Mouse (Mus musculus) forebrain, embryonic 10.5 days (tissue): ENCODE data around the gene Kcnk12. TPM values are rescaled to one million over a fixed set of nuclear protein-coding genes. Genes with fewer than 3 reads are reported as not detected.

Experiments used
- DNase-seq: peaks from one replicate; pipeline ENCODE4 v3.0.0-alpha.2; 2017; ENCODE audit warnings: low spot score; ENCODE audit errors: extremely low spot score
- H3K27ac ChIP-seq: fragments of 300-500 bp; sonication (generic); 2 replicates; pipeline ENCODE4 v1.5.1; 2016; ENCODE audit warnings: mild to moderate bottlenecking
- H3K27me3 ChIP-seq: fragments of 300-500 bp; sonication (generic); 2 replicates; pipeline ENCODE4 v1.6.1; 2016; ENCODE audit warnings: mild to moderate bottlenecking; ENCODE audit not compliant: poor library complexity, severe bottlenecking
- H3K36me3 ChIP-seq: fragments of 300-500 bp; sonication (generic); replicated peaks from 2 replicates; pipeline ENCODE4 v1.6.1; 2016; ENCODE audit warnings: mild to moderate bottlenecking, moderate library complexity
- H3K4me1 ChIP-seq: fragments of 300-500 bp; sonication (generic); 2 replicates; pipeline ENCODE4 v1.6.1; 2016
- H3K4me3 ChIP-seq: fragments of 300-500 bp; sonication (generic); 2 replicates; pipeline ENCODE4 v1.5.1; 2016; ENCODE audit warnings: mild to moderate bottlenecking, moderate library complexity
- H3K9me3 ChIP-seq: fragments of 300-500 bp; sonication (generic); 2 replicates; pipeline ENCODE4 v1.6.1; 2016; ENCODE audit warnings: mild to moderate bottlenecking, moderate library complexity
- WGBS: fragments of 180-500 bp; shearing (Covaris S2); methylation state at CpG from one replicate; pipeline ENCODE4 v1.1.7; 2016; 5-methylcytosine and 5-hydroxymethylcytosine counted together
- polyA plus RNA-seq: library from polyadenylated mRNA; unstranded; fragments of >200 nt; fragmentation: Nextera tagmentation; extraction: Ambion mirVana; gene quantifications from 2 replicates; pipeline ENCODE4 v1.2.1, GENCODE M21; 2016

Gene Kcnk12
- polyA plus RNA-seq, 1 experiment from 2014 or later, result 0.07 TPM

DNA sequence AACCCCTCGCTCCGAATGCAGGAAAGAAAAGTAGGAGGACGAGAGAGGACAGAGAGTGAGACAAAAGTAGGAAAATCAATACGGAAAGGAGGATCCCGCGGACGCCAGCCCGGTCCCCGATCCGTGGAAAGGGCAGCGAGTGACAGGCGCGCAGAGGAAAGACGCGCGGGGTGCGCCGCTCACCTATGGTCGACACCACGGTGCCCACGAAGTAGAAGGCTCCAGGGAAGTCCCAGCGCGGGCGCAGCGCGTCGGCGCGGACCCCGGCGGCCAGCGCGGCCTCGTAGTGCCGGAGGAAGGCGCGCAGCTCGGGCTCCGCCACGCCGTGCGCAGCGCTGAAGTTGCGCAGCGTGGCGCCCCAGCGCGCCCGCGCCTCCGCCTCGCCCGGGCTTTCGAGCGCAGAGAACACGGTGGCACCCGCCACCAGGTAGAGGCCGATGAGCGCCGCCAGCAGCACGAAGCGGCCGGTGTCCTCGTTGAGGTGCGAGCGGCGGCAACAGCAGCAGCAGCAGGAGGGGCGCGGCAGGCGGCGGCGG, 845 bp downstream of the Kcnk12 start:
- no peaks in the 10 kb centered on the region for H3K36me3 ChIP-seq
- H3K9me3 ChIP-seq, result no peaks in the 10 kb centered on the region
- peaks cover 87% of the 10 kb centered on the region for H3K27me3 ChIP-seq
- H3K4me1 ChIP-seq, result peaks cover 25% of the 10 kb centered on the region
- DNase-seq, result peak; percentile 20
- no peak overlapping the region for H3K27ac ChIP-seq
- peak overlapping the region; percentile 57 for H3K4me3 ChIP-seq
- under 1% methylated on average over 72 of the region's 72 CpGs for WGBS

DNA sequence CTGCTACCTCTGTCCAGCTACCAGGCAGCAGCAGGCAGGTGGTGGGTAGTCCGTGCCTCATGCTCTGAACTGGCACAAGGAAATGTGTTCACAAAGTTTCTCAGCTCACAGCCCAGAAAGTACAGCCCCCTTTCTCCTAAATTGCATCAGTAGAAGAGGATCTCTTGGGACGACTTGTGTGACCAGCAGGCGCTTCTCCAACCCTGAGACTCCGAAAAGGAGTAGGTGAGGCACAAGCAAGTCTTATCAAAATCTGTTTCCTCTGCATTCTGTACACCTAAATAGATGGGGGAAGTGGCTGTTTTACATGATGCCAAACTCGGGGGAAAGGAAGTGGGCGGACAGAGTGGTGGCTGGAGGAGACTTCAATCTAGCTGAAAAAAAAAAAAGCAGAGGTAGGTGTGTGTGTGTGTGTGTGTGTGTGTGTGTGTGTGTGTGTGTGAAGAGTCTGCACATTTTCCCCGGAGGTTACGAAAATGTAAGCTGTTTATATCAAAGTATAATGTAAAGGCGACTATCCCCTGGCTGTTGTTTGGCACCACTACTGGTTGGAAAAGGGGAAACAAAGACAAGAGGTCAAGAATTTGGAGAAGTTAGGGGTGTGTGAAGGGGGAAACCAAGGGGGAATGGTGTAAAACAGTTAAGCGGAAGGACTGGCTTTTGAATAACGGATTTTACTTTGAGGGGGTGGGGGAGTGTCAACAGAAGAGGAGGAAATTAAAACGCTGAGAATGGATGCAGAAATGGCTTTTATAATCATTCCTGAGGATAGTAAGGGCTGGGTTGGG, 1.7 kb downstream of the Kcnk12 start:
- Histone ChIP-seq H3K27ac (no peak overlapping the region), H3K36me3 (no peaks in the 10 kb centered on the region), H3K4me1 (peaks cover 25% of the 10 kb centered on the region), H3K9me3 (no peaks in the 10 kb centered on the region), H3K4me3 (peak overlapping the region; percentile 57), H3K27me3 (peaks cover 81% of the 10 kb centered on the region)
- WGBS, result 24% methylated on average over 12 of the region's 12 CpGs
- no peak for DNase-seq

DNA sequence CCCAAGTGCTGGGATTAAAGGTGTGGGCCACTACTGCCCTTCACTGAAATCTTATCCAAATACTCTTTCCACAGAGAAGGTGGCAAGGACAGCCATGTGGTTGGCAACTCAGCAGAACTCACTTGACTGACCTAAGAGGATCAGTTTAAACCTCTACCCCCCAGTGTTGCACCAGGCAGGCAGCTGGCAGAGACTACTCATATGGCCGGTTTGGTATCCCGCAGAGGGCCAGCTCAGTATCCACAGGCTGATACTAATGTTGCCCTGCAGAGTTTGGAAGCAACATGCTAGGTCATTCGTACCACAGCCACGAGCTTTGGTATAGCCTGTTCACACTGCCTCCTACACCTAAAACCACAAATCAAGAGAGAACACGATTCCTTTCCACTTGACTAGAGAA, 3.0 kb downstream of the Kcnk12 start:
- Histone ChIP-seq H3K27ac (no peak overlapping the region), H3K4me1 (peaks cover 25% of the 10 kb centered on the region), H3K27me3 (peaks cover 69% of the 10 kb centered on the region), H3K36me3 (no peaks in the 10 kb centered on the region), H3K4me3 (no peak overlapping the region), H3K9me3 (no peaks in the 10 kb centered on the region)
- no peak for DNase-seq
- WGBS, result 82% methylated on average over 5 of the region's 5 CpGs

DNA sequence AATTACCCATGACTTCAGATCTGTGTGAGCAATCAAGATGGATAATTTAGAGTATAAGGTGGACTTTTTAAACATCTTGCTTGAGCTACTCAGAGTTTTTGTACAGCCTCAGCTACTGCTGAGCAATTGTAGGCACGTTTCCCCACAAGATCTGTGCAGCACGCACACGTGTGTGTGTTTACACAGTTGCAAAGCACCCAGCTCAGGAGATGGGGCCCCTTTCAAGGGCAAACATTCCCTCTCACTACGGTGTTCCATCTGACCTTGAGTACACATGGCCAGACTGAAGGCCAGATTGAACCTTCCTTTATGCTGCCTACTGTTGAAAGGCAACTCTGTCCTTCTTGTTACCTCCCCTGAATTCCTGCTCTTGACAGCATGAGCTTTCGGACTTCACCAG, 4.5 kb downstream of the Kcnk12 start:
- no peak overlapping the region for H3K4me3 ChIP-seq
- H3K9me3 ChIP-seq, result no peaks in the 10 kb centered on the region
- H3K27me3 ChIP-seq, result peaks cover 54% of the 10 kb centered on the region
- WGBS, result 88% methylated on average over 5 of the region's 5 CpGs
- peak; percentile 7 for DNase-seq
- peaks cover 20% of the 10 kb centered on the region for H3K4me1 ChIP-seq
- H3K27ac ChIP-seq, result no peak overlapping the region
- no peaks in the 10 kb centered on the region for H3K36me3 ChIP-seq

DNA sequence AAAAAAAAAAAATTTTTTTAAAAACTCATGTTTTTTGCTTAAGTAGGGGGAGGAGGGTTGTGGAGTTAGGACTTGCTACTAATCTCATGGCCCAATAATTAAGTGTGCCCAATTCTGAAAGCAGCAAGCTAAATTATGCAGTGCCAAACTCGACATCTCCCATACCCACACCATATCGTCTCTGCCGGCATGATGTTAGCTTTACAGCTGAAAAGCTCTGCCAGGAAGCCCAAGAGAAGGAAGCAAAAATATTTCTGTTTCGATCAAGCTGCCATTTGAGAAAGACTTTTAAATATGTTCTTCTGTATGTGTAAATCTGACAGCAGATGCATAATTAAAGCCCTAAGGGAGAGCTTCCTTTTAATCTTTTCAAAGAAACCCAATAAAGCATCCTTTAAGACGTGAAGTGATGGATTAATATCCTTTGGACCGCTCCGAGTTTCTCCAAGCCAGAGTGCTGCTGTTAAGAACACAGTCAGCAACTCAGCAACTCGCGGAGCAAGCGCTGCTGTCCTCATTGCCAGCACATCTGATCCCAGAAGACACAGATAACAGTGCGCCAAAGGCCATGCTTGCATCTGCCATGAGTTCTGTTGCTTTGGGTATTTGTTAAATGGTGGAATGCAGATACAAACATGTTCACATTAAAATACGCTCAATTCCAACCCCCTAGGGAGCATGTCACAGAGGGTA, 5.0 kb downstream of the Kcnk12 start:
- H3K4me3 ChIP-seq, result no peak overlapping the region
- WGBS, result 83% methylated on average over 12 of the region's 12 CpGs
- H3K36me3 ChIP-seq, result no peaks in the 10 kb centered on the region
- no peak overlapping the region for H3K27ac ChIP-seq
- H3K27me3 ChIP-seq, result peaks cover 49% of the 10 kb centered on the region
- peak; percentile 11 for DNase-seq
- no peaks in the 10 kb centered on the region for H3K9me3 ChIP-seq
- H3K4me1 ChIP-seq, result peaks cover 14% of the 10 kb centered on the region

DNA sequence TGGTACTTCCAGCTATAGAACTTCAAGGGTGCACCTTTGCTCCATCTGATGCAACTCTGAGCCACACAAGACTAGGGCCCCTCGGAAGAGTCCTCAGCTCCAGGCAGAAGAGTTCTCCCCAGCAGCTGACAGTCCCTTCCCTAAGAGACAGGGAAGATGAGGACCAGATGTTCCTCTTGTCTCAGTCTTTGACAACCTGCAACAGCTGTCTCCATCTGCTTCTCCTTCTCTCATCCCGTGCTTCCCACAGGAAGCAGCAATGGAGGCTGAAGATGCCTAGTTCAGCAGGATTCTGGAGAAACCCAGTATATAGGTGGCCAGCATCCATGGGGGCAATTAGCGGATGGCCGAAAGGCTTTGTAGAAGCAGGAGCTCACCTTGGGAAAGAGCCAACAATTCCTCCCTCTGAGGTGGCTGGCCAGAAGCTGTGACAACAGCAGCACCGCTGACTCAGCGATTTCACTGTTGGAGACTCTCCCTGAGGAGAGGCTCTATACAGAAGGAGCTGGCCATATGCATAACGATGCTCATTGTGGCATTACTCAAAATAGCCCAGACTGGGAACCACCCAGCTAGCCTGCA, 6.2 kb downstream of the Kcnk12 start:
- no peak for DNase-seq
- WGBS, result 84% methylated on average over 7 of the region's 7 CpGs
- no peak overlapping the region for H3K27ac ChIP-seq
- H3K4me3 ChIP-seq, result no peak overlapping the region
- H3K4me1 ChIP-seq, result peaks cover 3% of the 10 kb centered on the region
- H3K9me3 ChIP-seq, result no peaks in the 10 kb centered on the region
- peaks cover 37% of the 10 kb centered on the region for H3K27me3 ChIP-seq
- H3K36me3 ChIP-seq, result no peaks in the 10 kb centered on the region

DNA sequence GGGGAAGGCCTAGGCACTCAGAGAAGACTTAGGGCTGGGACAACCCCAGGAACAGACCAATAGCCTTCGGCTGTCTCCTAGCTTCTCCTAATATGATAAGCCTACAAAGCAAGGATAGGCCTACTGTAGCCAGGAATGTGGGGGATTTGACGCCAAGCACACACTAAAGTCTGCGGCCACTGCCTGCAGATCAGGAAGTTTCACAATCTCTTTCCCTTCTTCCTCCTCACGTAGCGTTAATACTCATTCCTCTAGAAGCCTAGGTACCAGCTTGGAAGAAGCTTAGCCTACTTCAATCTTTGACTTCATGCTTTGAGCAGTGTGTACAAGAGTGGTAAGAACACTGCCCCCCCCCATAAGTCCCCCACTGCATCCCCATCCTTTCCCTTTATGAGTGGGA, 7.1 kb downstream of the Kcnk12 start:
- Histone ChIP-seq H3K27me3 (peaks cover 28% of the 10 kb centered on the region), H3K4me3 (no peak overlapping the region), H3K9me3 (no peaks in the 10 kb centered on the region), H3K4me1 (no peaks in the 10 kb centered on the region), H3K36me3 (no peaks in the 10 kb centered on the region), H3K27ac (no peak overlapping the region)
- DNase-seq, result no peak
- 91% methylated on average over 5 of the region's 5 CpGs for WGBS

DNA sequence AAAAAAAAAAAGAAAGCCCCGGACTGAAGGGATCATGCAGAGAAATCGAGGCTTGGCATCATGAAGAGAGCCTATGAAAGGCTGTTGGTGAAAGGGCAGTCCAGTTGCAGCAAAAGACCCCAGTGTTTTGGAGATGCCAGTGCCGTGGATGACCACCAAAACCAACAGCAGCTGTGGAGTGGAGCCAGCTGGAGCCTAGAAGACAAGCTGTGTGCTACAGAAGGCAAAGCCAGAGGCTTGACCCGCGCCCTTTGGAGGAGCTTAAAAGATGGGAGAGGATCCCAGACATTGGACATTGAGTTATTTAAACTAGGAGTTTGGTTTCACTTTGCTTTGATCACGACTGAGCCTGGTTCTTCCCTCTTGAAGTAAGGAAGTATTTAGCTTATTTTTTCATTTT, 9.6 kb downstream of the Kcnk12 start:
- Histone ChIP-seq H3K27me3 (peaks cover 3% of the 10 kb centered on the region), H3K9me3 (no peaks in the 10 kb centered on the region), H3K27ac (no peak overlapping the region), H3K36me3 (no peaks in the 10 kb centered on the region), H3K4me1 (no peaks in the 10 kb centered on the region), H3K4me3 (no peak overlapping the region)
- no peak for DNase-seq
- WGBS, result 88% methylated on average over 6 of the region's 6 CpGs

DNA sequence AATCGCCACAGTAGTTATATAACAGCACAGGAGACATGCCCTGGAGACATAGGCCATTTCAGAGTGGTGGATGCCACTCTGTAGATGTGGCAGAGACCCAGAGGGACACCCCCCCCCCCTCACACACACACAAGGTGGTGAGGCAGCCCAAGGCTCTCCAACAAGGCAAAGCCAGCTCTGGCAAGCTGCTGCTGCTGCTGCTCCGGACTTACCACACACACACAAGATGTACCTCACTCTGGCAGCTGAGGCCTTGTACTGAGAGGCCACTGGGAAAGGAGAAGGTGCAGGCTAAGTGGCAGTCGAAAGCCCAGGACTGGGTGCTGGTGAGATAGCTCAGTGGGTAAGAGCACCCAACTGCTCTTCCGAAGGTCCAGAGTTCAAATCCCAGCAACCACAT, 10.1 kb downstream of the Kcnk12 start:
- WGBS, result 90% methylated on average over 4 of the region's 4 CpGs
- Histone ChIP-seq H3K27ac (no peak overlapping the region), H3K4me3 (no peak overlapping the region), H3K4me1 (no peaks in the 10 kb centered on the region), H3K27me3 (no peaks in the 10 kb centered on the region), H3K36me3 (no peaks in the 10 kb centered on the region), H3K9me3 (no peaks in the 10 kb centered on the region)
- no peak for DNase-seq

DNA sequence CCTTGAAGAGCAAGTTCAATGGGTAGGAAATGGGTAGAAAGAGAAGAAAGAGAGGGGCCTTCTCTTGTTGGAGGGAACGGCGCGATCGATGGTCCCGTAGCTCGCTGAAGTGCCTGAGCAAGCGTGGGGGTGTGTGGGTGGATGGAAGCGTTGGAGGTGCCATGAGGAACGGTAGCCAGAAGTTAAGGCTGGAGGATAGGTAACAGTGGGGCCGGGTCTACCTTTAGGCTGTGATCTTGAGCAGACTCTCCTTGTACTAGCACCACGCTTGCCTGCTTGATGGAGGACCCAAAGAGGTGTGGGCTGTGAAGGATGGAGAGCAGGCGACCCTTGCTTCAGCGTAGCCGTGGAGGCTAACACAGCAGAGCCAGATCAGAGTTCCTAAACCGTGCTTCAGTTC, 12.1 kb downstream of the Kcnk12 start:
- WGBS, result 93% methylated on average over 15 of the region's 15 CpGs
- Histone ChIP-seq H3K36me3 (no peaks in the 10 kb centered on the region), H3K4me3 (no peak overlapping the region), H3K4me1 (no peaks in the 10 kb centered on the region), H3K27ac (no peak overlapping the region), H3K27me3 (no peaks in the 10 kb centered on the region), H3K9me3 (no peaks in the 10 kb centered on the region)
- no peak for DNase-seq

DNA sequence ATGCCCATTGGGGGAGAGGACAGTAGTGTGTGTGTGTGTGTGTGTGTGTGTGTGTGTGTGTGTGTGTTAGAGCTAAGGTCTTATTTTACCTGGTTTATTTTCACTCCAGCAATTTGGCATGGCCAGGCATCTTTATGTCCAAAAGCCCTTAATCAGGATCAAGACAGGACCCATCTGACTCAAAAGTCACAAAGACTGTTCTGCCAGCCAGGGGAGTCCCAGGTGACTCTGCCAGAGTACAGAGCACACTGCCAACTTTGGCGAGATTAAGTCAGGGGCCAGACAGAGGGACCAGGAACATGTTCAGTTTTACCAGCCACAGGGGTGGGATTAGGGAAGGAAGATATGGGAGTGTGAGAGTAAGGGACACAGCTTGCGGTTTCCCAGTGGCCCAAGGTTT, 12.9 kb downstream of the Kcnk12 start:
- no peaks in the 10 kb centered on the region for H3K36me3 ChIP-seq
- no peak overlapping the region for H3K4me3 ChIP-seq
- DNase-seq, result no peak
- no peak overlapping the region for H3K27ac ChIP-seq
- H3K4me1 ChIP-seq, result no peaks in the 10 kb centered on the region
- no peaks in the 10 kb centered on the region for H3K27me3 ChIP-seq
- 91% methylated on average over 2 of the region's 2 CpGs for WGBS
- no peaks in the 10 kb centered on the region for H3K9me3 ChIP-seq

DNA sequence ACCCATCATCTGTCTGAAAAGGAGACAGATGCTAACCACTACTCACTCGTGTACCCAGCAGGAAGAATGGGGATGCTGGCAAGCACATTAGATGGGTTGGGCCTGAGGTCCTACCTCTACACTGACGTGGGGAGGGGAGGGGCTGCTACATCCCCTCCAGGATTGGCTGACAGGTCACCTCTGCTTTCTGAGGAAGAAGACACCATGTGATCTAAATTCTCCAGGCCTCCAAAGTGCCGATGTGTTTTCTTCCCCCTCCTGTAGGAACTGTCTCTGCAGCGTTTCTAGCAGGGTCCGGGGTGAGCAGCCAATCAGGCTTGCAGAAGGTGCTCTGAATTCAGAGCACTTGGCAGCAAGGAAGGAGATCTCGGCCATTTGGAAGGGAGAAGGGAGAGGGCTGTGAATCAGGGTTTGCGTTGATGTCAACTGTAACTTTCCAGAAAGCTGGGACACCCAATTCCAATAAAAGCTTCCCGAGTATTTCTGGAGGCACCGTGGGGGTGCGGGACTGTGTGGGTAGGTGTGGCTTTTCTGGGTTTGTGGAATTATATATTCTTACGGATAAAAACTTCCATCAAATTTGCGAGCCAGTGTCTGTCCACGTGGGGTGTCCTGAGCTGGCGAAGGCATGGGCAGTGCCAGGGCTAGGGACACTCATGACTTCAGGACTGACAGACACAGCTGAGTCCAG, 13.5 kb downstream of the Kcnk12 start:
- Histone ChIP-seq H3K9me3 (no peaks in the 10 kb centered on the region), H3K27ac (no peak overlapping the region), H3K4me3 (no peak overlapping the region), H3K4me1 (no peaks in the 10 kb centered on the region), H3K27me3 (no peaks in the 10 kb centered on the region), H3K36me3 (no peaks in the 10 kb centered on the region)
- no peak for DNase-seq
- WGBS, result 78% methylated on average over 14 of the region's 14 CpGs
